Comparison of ENCODE assay signal across 8 mouse cellular contexts in the genomic region with DNA sequence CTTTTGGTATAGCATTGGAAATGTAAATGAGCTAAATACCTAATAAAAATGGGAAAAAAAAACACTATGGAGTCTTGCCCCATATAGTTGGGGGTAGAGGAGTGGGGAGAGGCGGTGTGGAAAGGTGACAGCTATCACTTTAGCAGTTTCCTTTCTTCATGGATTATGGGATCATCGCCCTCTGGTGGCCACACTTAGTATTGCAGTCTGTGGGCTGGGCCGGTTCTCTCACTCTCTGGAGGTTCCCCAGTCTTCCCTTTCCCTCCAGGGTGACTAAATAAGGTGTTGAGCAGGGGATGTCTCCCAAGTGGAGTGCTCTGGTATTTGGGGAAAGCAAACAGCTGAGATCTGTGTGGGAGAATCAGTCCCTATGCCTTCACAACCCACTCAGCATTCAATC. TPM values are rescaled to one million over a fixed set of nuclear protein-coding genes. Genes with fewer than 3 reads are reported as not detected.
DNase-seq lines count a peak whose midpoint lies in the region; ATAC-seq and TF ChIP-seq lines count a peak whose summit lies in the region.

No protein-coding gene starts in this region.

- H3K9ac ChIP-seq in midbrain, embryonic 16.5 days (ENCODE audit: low read depth, low read length) = no peak overlapping the region
- no peak overlapping the region for H3K9ac ChIP-seq in intestine, postnatal 0 days (ENCODE audit: low read depth, low read length)

- H3K4me2 ChIP-seq in midbrain, embryonic 16.5 days (ENCODE audit: low read length) = no peak overlapping the region
- H3K4me2 ChIP-seq in intestine, postnatal 0 days (replicated peaks; ENCODE audit: low read depth) = no peak overlapping the region

- DNase-seq in midbrain, embryonic 10.5 days (ENCODE audit: low spot score) = peak; percentile 68
- DNase-seq in cerebellum, adult 9-11 months = peak; percentile 47
- DNase-seq in frontal cortex, postnatal 14 days (ENCODE audit: low spot score in 2 of 2) = peak; percentile 43 to 79
- DNase-seq in left cerebral cortex, postnatal 36 days (ENCODE audit: low spot score in 2 of 2) = peak; percentile 53 to 73
- peak; percentile 50 to 67 for DNase-seq in natural killer cell, adult 2 months (ENCODE audit: low spot score in 2 of 2)

- TF ChIP-seq POLR2A in testis, adult 2 months (IDR thresholded peaks at IDR 0.05; ENCODE audit: control insufficient read depth, low read depth, low read length) = no peak

- TF ChIP-seq CTCF in intestine, postnatal 0 days (IDR thresholded peaks at IDR 0.05; ENCODE audit: low read depth) = peak; percentile 89
- TF ChIP-seq CTCF in testis, adult 2 months (IDR thresholded peaks at IDR 0.05; ENCODE audit: control insufficient read depth, insufficient read depth, insufficient replicate concordance, low read depth, low read length) = peak; percentile 86; the same call in 1 of the 2 replicates

- no peaks in the 10 kb centered on the region for H3K27me3 ChIP-seq in midbrain, embryonic 10.5 days (ENCODE audit: low read depth, poor library complexity, severe bottlenecking)
- no peaks in the 10 kb centered on the region for H3K27me3 ChIP-seq in midbrain, embryonic 16.5 days (ENCODE audit: control insufficient read depth, insufficient read depth, low read depth, low read length)
- H3K27me3 ChIP-seq in intestine, postnatal 0 days (replicated peaks; ENCODE audit: control insufficient read depth, insufficient read depth, low read length) = no peaks in the 10 kb centered on the region
- no peaks in the 10 kb centered on the region for H3K27me3 ChIP-seq in testis, adult 2 months (ENCODE audit: control insufficient read depth, insufficient read depth, low read length)

- 14% methylated on average over 3 of the region's 3 CpGs for WGBS in midbrain, embryonic 10.5 days
- WGBS in midbrain, embryonic 16.5 days = 2% methylated on average over 3 of the region's 3 CpGs
- WGBS in intestine, postnatal 0 days = 3% methylated on average over 3 of the region's 3 CpGs

- H3K9me3 ChIP-seq in midbrain, embryonic 10.5 days (replicated peaks) = no peaks in the 10 kb centered on the region
- H3K9me3 ChIP-seq in midbrain, embryonic 16.5 days (replicated peaks; ENCODE audit: control insufficient read depth, low read length, poor library complexity, severe bottlenecking) = no peaks in the 10 kb centered on the region
- no peaks in the 10 kb centered on the region for H3K9me3 ChIP-seq in intestine, postnatal 0 days (ENCODE audit: control insufficient read depth)

- H3K36me3 ChIP-seq in midbrain, embryonic 10.5 days = no peaks in the 10 kb centered on the region
- H3K36me3 ChIP-seq in midbrain, embryonic 16.5 days (ENCODE audit: control insufficient read depth, insufficient read depth, low read length) = no peaks in the 10 kb centered on the region
- no peaks in the 10 kb centered on the region for H3K36me3 ChIP-seq in intestine, postnatal 0 days (ENCODE audit: control insufficient read depth, insufficient read depth)
- H3K36me3 ChIP-seq in testis, adult 2 months (ENCODE audit: control insufficient read depth, insufficient read depth, low read length) = no peaks in the 10 kb centered on the region

- H3K4me1 ChIP-seq in midbrain, embryonic 10.5 days = no peaks in the 10 kb centered on the region
- no peaks in the 10 kb centered on the region for H3K4me1 ChIP-seq in midbrain, embryonic 16.5 days (ENCODE audit: control insufficient read depth, insufficient read depth, low read length)
- no peaks in the 10 kb centered on the region for H3K4me1 ChIP-seq in intestine, postnatal 0 days (replicated peaks; ENCODE audit: control insufficient read depth, insufficient read depth, low read length)
- H3K4me1 ChIP-seq in testis, adult 2 months (ENCODE audit: control insufficient read depth, insufficient read depth, low read length) = no peaks in the 10 kb centered on the region

- no peak overlapping the region for H3K27ac ChIP-seq in midbrain, embryonic 10.5 days (replicated peaks)
- H3K27ac ChIP-seq in midbrain, embryonic 16.5 days (ENCODE audit: low read length) = no peak overlapping the region
- H3K27ac ChIP-seq in intestine, postnatal 0 days (ENCODE audit: low read depth, low read length) = no peak overlapping the region
- no peak overlapping the region for H3K27ac ChIP-seq in testis, adult 2 months (ENCODE audit: control insufficient read depth, insufficient read depth, low read depth, low read length)

- intact Hi-C loops in left cerebral cortex, postnatal 36 days (cut with DNase I) = no loop called here

- ATAC-seq in midbrain, embryonic 16.5 days = no peak
- ATAC-seq in intestine, postnatal 0 days = peak; percentile 25; the same call in 1 of the 2 replicates

- no peak overlapping the region for H3K4me3 ChIP-seq in midbrain, embryonic 10.5 days
- no peak overlapping the region for H3K4me3 ChIP-seq in midbrain, embryonic 16.5 days (ENCODE audit: low read depth, low read length)
- H3K4me3 ChIP-seq in intestine, postnatal 0 days (ENCODE audit: low read depth, low read length) = no peak overlapping the region
- no peak overlapping the region for H3K4me3 ChIP-seq in testis, adult 2 months (ENCODE audit: control insufficient read depth, low read depth, low read length)

RNA-seq across cellular contexts. Expression of gene Kifc3, which starts 33.1 kb away (rescaled TPM):
- polyA plus RNA-seq in midbrain, embryonic 10.5 days (2016; fragmentation: Nextera tagmentation; extraction: Ambion mirVana) = 4.1 and 5.2 TPM in 2 replicates
- polyA plus RNA-seq in midbrain, embryonic 16.5 days (2015; fragmentation: Nextera tagmentation; extraction: Ambion mirVana) = 28.2 and 31.1 TPM in 2 replicates
- 20.9 and 21.1 TPM in 2 replicates for polyA plus RNA-seq in intestine, postnatal 0 days (2015; fragmentation: Nextera tagmentation; extraction: Ambion mirVana)
- total RNA-seq in left cerebral cortex, postnatal 36 days (2021) = 10 to 100 TPM; 51.8 to 59.0 TPM
- polyA plus RNA-seq in testis, adult 2 months (2012; rRNA removed) = 63.9 and 76.7 TPM in 2 replicates
